Mouse (Mus musculus) stomach, postnatal 0 days (tissue): Measurements from ENCODE around the gene Trpv1. TPM values are rescaled to one million over a fixed set of nuclear protein-coding genes. Genes with fewer than 3 reads are reported as not detected.

Source experiments
- ATAC-seq: fragments of 200-750 bp; cut with Nextera tagmentation; 2 replicates; pipeline ENCODE4 v1.8.0; 2017; ENCODE audit not compliant: low FRiP score, low TSS enrichment
- DNase-seq: peaks from one replicate; pipeline ENCODE4 v3.0.0-alpha.2; 2016; ENCODE audit warnings: low spot score
- H3K27ac ChIP-seq: fragments of 300-500 bp; sonication (generic); replicated peaks from 2 replicates; pipeline ENCODE4 v1.5.1; 2014; ENCODE audit warnings: mild to moderate bottlenecking, control low read depth
- H3K27me3 ChIP-seq: fragments of 300-500 bp; sonication (generic); 2 replicates; pipeline ENCODE4 v1.6.1; 2014; ENCODE audit warnings: low read length; ENCODE audit not compliant: control insufficient read depth, insufficient read depth
- H3K36me3 ChIP-seq: fragments of 300-500 bp; sonication (generic); 2 replicates; pipeline ENCODE4 v1.6.1; 2014; ENCODE audit warnings: low read length, mixed read lengths; ENCODE audit not compliant: control insufficient read depth, insufficient read depth
- H3K4me1 ChIP-seq: fragments of 300-500 bp; sonication (generic); replicated peaks from 2 replicates; pipeline ENCODE4 v1.6.1; 2014; ENCODE audit warnings: antibody characterized with exemption; ENCODE audit not compliant: control insufficient read depth, insufficient read depth
- H3K4me2 ChIP-seq: fragments of 300-500 bp; sonication (generic); replicated peaks from 2 replicates; pipeline ENCODE4 v1.6.1; 2014; ENCODE audit warnings: low read depth, mild to moderate bottlenecking, control low read depth, moderate library complexity
- H3K4me3 ChIP-seq: fragments of 300-500 bp; sonication (generic); 2 replicates; pipeline ENCODE4 v1.5.1; 2014; ENCODE audit warnings: low read depth, low read length, control low read depth
- H3K9ac ChIP-seq: fragments of 300-500 bp; sonication (generic); 2 replicates; pipeline ENCODE4 v1.6.1; 2014; ENCODE audit warnings: mild to moderate bottlenecking, low read length, control low read depth, mixed read lengths
- H3K9me3 ChIP-seq: fragments of 300-500 bp; sonication (generic); 2 replicates; pipeline ENCODE4 v1.6.1; 2016; ENCODE audit warnings: low read length; ENCODE audit not compliant: control insufficient read depth
- CTCF ChIP-seq: IDR thresholded peaks from 2 replicates; pipeline ENCODE4 v1.5.1; 2016; ENCODE audit warnings: antibody characterized with exemption, low read depth, mild to moderate bottlenecking, moderate library complexity
- EP300 ChIP-seq: optimal IDR thresholded peaks from 2 replicates; pipeline ENCODE3; 2016; ENCODE audit warnings: antibody characterized with exemption
- WGBS: fragments of 180-500 bp; shearing (Covaris S2); extraction: QIAGEN DNeasy Blood & Tissue Kit; methylation state at CpG from one replicate; pipeline ENCODE4 v1.1.7; 2014; 5-methylcytosine and 5-hydroxymethylcytosine counted together
- polyA plus RNA-seq: library from polyadenylated mRNA; unstranded; fragments of >200 nt; fragmentation: Nextera tagmentation; extraction: Ambion mirVana; gene quantifications from 2 replicates; pipeline ENCODE4 v1.2.1, GENCODE M21; 2015

Gene Trpv1
- 0.02 and 0.08 TPM in 2 replicates for polyA plus RNA-seq

- Histone ChIP-seq H3K4me2 (no peak within 1 kb of the TSS), H3K27me3 (no peaks in the 10 kb centered on the region), H3K4me1 (0 out of 2 replicates have a peak, but pooled peaks cover 2% of the 10 kb centered on the region), H3K4me3 (no peak within 1 kb of the TSS), H3K9me3 (no peaks in the 10 kb centered on the region), H3K27ac (no peak within 1 kb of the TSS), H3K9ac (no peak within 1 kb of the TSS), H3K36me3 (no peaks in the 10 kb centered on the region)
- TF ChIP-seq EP300: no peak
- no peak for TF ChIP-seq CTCF
- WGBS: 89% methylated on average over 5 of the region's 5 CpGs
- ATAC-seq (no peak), DNase-seq (no peak)
Measured at GRCm38 (mm10) chr11:73233992-73234391, at the start of gene Trpv1. Gene Trpv1 (plus strand): TSS chr11:73234292.

- Histone ChIP-seq H3K9me3 (no peaks in the 10 kb centered on the region), H3K4me1 (no peaks in the 10 kb centered on the region), H3K36me3 (peaks cover 16% of the 10 kb centered on the region), H3K4me2 (no peak overlapping the region), H3K27ac (no peak overlapping the region), H3K9ac (no peak overlapping the region), H3K4me3 (no peak overlapping the region), H3K27me3 (no peaks in the 10 kb centered on the region)
- DNase-seq: no peak
- no peak for ATAC-seq
- 83% methylated on average over 10 of the region's 10 CpGs for WGBS
- no peak for TF ChIP-seq EP300
- TF ChIP-seq CTCF: no peak
Measured at GRCm38 (mm10) chr11:73185872-73186615, 48.0 kb upstream of the Trpv1 start.

- Histone ChIP-seq H3K9me3 (no peaks in the 10 kb centered on the region), H3K9ac (no peak overlapping the region), H3K27me3 (no peaks in the 10 kb centered on the region), H3K27ac (no peak overlapping the region), H3K36me3 (peaks cover 17% of the 10 kb centered on the region), H3K4me2 (no peak overlapping the region), H3K4me1 (no peaks in the 10 kb centered on the region), H3K4me3 (no peak overlapping the region)
- WGBS: 85% methylated on average over 6 of the region's 6 CpGs
- no peak for TF ChIP-seq CTCF
- peak; percentile 4; the same call in 1 of the 2 replicates for ATAC-seq
- DNase-seq: no peak
Measured at GRCm38 (mm10) chr11:73187231-73187630, 46.9 kb upstream of the Trpv1 start.

- Histone ChIP-seq H3K4me3 (no peak overlapping the region), H3K9ac (no peak overlapping the region), H3K27me3 (no peaks in the 10 kb centered on the region), H3K9me3 (no peaks in the 10 kb centered on the region), H3K4me2 (no peak overlapping the region), H3K36me3 (peaks cover 3% of the 10 kb centered on the region; the same call in 1 of the 2 replicates), H3K4me1 (peaks cover 3% of the 10 kb centered on the region; the same call in 1 of the 2 replicates), H3K27ac (no peak overlapping the region)
- WGBS: 62% methylated on average over 6 of the region's 6 CpGs
- ATAC-seq: no peak
- DNase-seq: no peak
- TF ChIP-seq EP300: no peak
- TF ChIP-seq CTCF: no peak
Measured at GRCm38 (mm10) chr11:73193047-73193446, 41.0 kb upstream of the Trpv1 start.

GRCm38 (mm10) chr11:73194444-73194843 lies 39.6 kb upstream of the Trpv1 start:
- H3K9me3 ChIP-seq: no peaks in the 10 kb centered on the region
- ATAC-seq (no peak), DNase-seq (no peak)
- no peaks in the 10 kb centered on the region for H3K27me3 ChIP-seq
- H3K36me3 ChIP-seq: peaks cover 3% of the 10 kb centered on the region; the same call in 1 of the 2 replicates
- no peak overlapping the region for H3K4me3 ChIP-seq
- WGBS: 65% methylated on average over 2 of the region's 2 CpGs
- no peak overlapping the region for H3K9ac ChIP-seq
- no peak for TF ChIP-seq EP300
- no peak for TF ChIP-seq CTCF
- no peak overlapping the region for H3K27ac ChIP-seq
- H3K4me1 ChIP-seq: peaks cover 3% of the 10 kb centered on the region; the same call in 1 of the 2 replicates
- H3K4me2 ChIP-seq: no peak overlapping the region

- ATAC-seq: no peak
- DNase-seq: no peak
- Histone ChIP-seq H3K4me3 (peak overlapping the region; percentile 74), H3K4me2 (peak overlapping the region; percentile 100), H3K9me3 (no peaks in the 10 kb centered on the region), H3K27me3 (no peaks in the 10 kb centered on the region), H3K36me3 (no peaks in the 10 kb centered on the region), H3K27ac (no peak overlapping the region), H3K9ac (peak overlapping the region; percentile 83), H3K4me1 (peaks cover 3% of the 10 kb centered on the region; the same call in 1 of the 2 replicates)
- WGBS: 3% methylated on average over 1 of the region's 1 CpGs
- TF ChIP-seq EP300 (no peak), CTCF (no peak)
Measured at GRCm38 (mm10) chr11:73198190-73198589, 35.9 kb upstream of the Trpv1 start.
